Mouse (Mus musculus) common myeloid progenitor, adult 5-6 weeks (primary cell): ENCODE measurements around the gene Ppm1b. TPM values are rescaled to one million over a fixed set of nuclear protein-coding genes. Genes with fewer than 3 reads are reported as not detected.

Experiments used
- ATAC-seq: replicated peaks from 2 replicates; pipeline ENCODE4 v1.8.0; 2016; ENCODE audit warnings: low read depth, mild to moderate bottlenecking, moderate TSS enrichment, inconsistent platforms; ENCODE audit not compliant: poor library complexity, severe bottlenecking
- total RNA-seq: library from RNA; stranded (forward); fragments of 200-1000, 187-1606 nt; gene quantifications from 2 replicates; pipeline ENCODE4 v1.2.3, GENCODE M21; 2017

Gene Ppm1b
- total RNA-seq, 1 experiment from 2014 or later: 62.8 TPM

GRCm38 (mm10) chr17:84956931-84957486 lies 468 bp downstream of the Ppm1b start:
- ATAC-seq: peak; percentile 68

- ATAC-seq: peak; percentile 82
Observed at GRCm38 (mm10) chr17:84957487-84958259, 1.1 kb downstream of the Ppm1b start.

GRCm38 (mm10) chr17:84958411-84958911 lies 1.9 kb downstream of the Ppm1b start:
- no peak for ATAC-seq

GRCm38 (mm10) chr17:84958986-84959664 lies 2.6 kb downstream of the Ppm1b start:
- no peak for ATAC-seq

- ATAC-seq: no peak
Observed at GRCm38 (mm10) chr17:84959665-84960020, 3.1 kb downstream of the Ppm1b start.

GRCm38 (mm10) chr17:84960136-84960535 lies 3.6 kb downstream of the Ppm1b start:
- ATAC-seq: no peak

GRCm38 (mm10) chr17:84962046-84962445 lies 5.5 kb downstream of the Ppm1b start:
- no peak for ATAC-seq

GRCm38 (mm10) chr17:84963651-84964050 lies 7.1 kb downstream of the Ppm1b start:
- ATAC-seq: no peak

- no peak for ATAC-seq
Observed at GRCm38 (mm10) chr17:84966231-84966630, 9.7 kb downstream of the Ppm1b start.

GRCm38 (mm10) chr17:84967045-84967444 lies 10.5 kb downstream of the Ppm1b start:
- ATAC-seq: no peak

- ATAC-seq: no peak
Observed at GRCm38 (mm10) chr17:84969916-84970315, 13.4 kb downstream of the Ppm1b start.

- peak; percentile 74 for ATAC-seq
Observed at GRCm38 (mm10) chr17:84981721-84982120, 25.2 kb downstream of the Ppm1b start.

GRCm38 (mm10) chr17:84982735-84983134 lies 26.2 kb downstream of the Ppm1b start:
- ATAC-seq: no peak

GRCm38 (mm10) chr17:84986368-84986767 lies 29.8 kb downstream of the Ppm1b start:
- no peak for ATAC-seq

GRCm38 (mm10) chr17:84987834-84988410 lies 31.4 kb downstream of the Ppm1b start:
- ATAC-seq: no peak

- ATAC-seq: peak; percentile 80
Observed at GRCm38 (mm10) chr17:84988514-84988913, 32.0 kb downstream of the Ppm1b start.

- ATAC-seq: no peak
Observed at GRCm38 (mm10) chr17:84995844-84996243, 39.3 kb downstream of the Ppm1b start.

- 0 out of 2 replicates have a peak, but pooled peaks have one; percentile 29 for ATAC-seq
Observed at GRCm38 (mm10) chr17:84997639-84998038, 41.1 kb downstream of the Ppm1b start.

- ATAC-seq: no peak
Observed at GRCm38 (mm10) chr17:84999636-85000035, 43.1 kb downstream of the Ppm1b start.

- no peak for ATAC-seq
Observed at GRCm38 (mm10) chr17:85013485-85013884, 56.9 kb downstream of the Ppm1b start.

GRCm38 (mm10) chr17:85014632-85015031 lies 58.1 kb downstream of the Ppm1b start:
- ATAC-seq: no peak
